ENCODE assay signal across 6 mouse cellular contexts in the genomic region with DNA sequence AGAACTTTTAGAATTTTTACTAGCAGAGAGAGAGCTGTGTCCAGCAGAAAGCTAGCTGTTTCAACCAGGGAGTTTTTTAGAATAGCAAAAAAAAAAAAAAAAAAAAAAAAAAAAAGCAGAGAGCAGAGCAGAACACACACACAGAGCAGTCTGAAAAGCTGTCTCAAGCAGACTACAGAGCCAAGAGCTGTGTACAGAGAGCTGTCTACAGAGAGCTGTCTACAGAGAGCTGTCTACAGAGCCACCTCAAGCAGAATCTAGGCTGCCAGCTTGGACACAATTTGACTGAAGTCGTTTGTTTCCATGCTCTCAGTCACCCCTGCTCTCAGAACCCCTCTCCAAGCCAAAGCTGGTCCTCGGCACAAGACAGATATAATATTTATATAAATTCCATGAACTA.
"Had no signal": no experiment of that assay in that cellular context is flagged by ENCODE, and none has a peak within 500 bp of the region (broad histone marks: within the 10 kb centered on the region; RNA-seq: fewer than 3 reads in every experiment).

No protein-coding gene starts in this region.

- ATAC-seq: liver, embryonic 12.5 days had no signal

- DNase-seq: kidney, postnatal 10 days; kidney, postnatal 4 days; lung, postnatal 36 days; midbrain, embryonic 14.5 days; thymus, postnatal 4 days had no signal
